Mouse (Mus musculus): ENCODE data around the gene Trim24. TPM values are rescaled to one million over a fixed set of nuclear protein-coding genes. Genes with fewer than 3 reads are reported as not detected.
"Not testable (repeated sequence)": the region's sequence is repeated elsewhere in the genome, so short reads cannot be mapped to it uniquely, and the experiment has no call there.

The Trim24 gene
- total RNA-seq, 1 experiment: 77.8 TPM

- H3K9ac ChIP-seq (ENCODE audit: insufficient read depth, low read depth, low read length, poor library complexity, severe bottlenecking); H3K4me3 ChIP-seq (ENCODE audit: insufficient read depth in 1 of 2, low read depth in 1 of 2, low read length in 2 of 2, poor library complexity in 1 of 2, severe bottlenecking in 1 of 2); in situ Hi-C loops (cut with MboI; ENCODE audit: low sequenced_read_pairs in 2 of 2, unreplicated experiment in 2 of 2); DNase-seq (ENCODE audit: low read depth, low spot score); H3K36me3 ChIP-seq (ENCODE audit: control insufficient read depth, insufficient read depth, low read length, poor library complexity, severe bottlenecking); H3K4me1 ChIP-seq (ENCODE audit: control insufficient read depth in 2 of 2, insufficient read depth in 2 of 2, low read length in 2 of 2, poor library complexity in 1 of 2); H3K9me3 ChIP-seq (ENCODE audit: control insufficient read depth, insufficient read depth, low read depth, low read length): not testable (repeated sequence)
- TF ChIP-seq MAFK (IDR thresholded peaks at IDR 0.05; ENCODE audit: insufficient read depth, low read depth, low read length): peak; percentile 65; the same call in 1 of the 2 replicates
- peak overlapping the region; percentile 71 for H3K27ac ChIP-seq (ENCODE audit: insufficient read depth, low read depth, low read length, poor library complexity, severe bottlenecking)
Measured at GRCm38 (mm10) chr6:37836951-37837565, 33.6 kb upstream of the Trim24 start.

- in situ Hi-C loops (cut with MboI; ENCODE audit: low sequenced_read_pairs in 2 of 2, unreplicated experiment in 2 of 2): no loop called here
- no peaks in the 10 kb centered on the region for H3K9me3 ChIP-seq (ENCODE audit: control insufficient read depth, insufficient read depth, low read depth, low read length)
Measured at GRCm38 (mm10) chr6:37842779-37843605, 27.6 kb upstream of the Trim24 start.

GRCm38 (mm10) chr6:37843647-37844273 lies 26.9 kb upstream of the Trim24 start:
- no peak for DNase-seq (ENCODE audit: low read depth, low spot score)
- in situ Hi-C loops (cut with MboI; ENCODE audit: low sequenced_read_pairs in 2 of 2, unreplicated experiment in 2 of 2): no loop called here

More at GRCm38 (mm10) chr6:37842779-37843605, 27.6 kb upstream of the Trim24 start:
- peaks cover 5 to 9% of the 10 kb centered on the region in 2 experiments; a peak in 3 of 4 replicates for H3K4me1 ChIP-seq (ENCODE audit: control insufficient read depth in 2 of 2, insufficient read depth in 2 of 2, low read length in 2 of 2, poor library complexity in 1 of 2)
- no peak overlapping the region for H3K9ac ChIP-seq (ENCODE audit: insufficient read depth, low read depth, low read length, poor library complexity, severe bottlenecking)
- no peaks in the 10 kb centered on the region; the same call in 1 of the 2 replicates for H3K36me3 ChIP-seq (ENCODE audit: control insufficient read depth, insufficient read depth, low read length, poor library complexity, severe bottlenecking)
- H3K4me3 ChIP-seq (ENCODE audit: insufficient read depth in 1 of 2, low read depth in 1 of 2, low read length in 2 of 2, poor library complexity in 1 of 2, severe bottlenecking in 1 of 2): no peak overlapping the region
- no peak overlapping the region; the same call in 1 of the 2 replicates for H3K27ac ChIP-seq (ENCODE audit: insufficient read depth, low read depth, low read length, poor library complexity, severe bottlenecking)
- DNase-seq (ENCODE audit: low read depth, low spot score): no peak
- no peak for TF ChIP-seq CHD2 (IDR thresholded peaks at IDR 0.05; ENCODE audit: low read depth, low read length)
- TF ChIP-seq ZNF384 (IDR thresholded peaks at IDR 0.05; ENCODE audit: low read depth, low read length): no peak
- TF ChIP-seq ZC3H11A (IDR thresholded peaks at IDR 0.05; ENCODE audit: borderline replicate concordance, low read depth, low read length): no peak
- no peak for TF ChIP-seq HCFC1 (IDR thresholded peaks at IDR 0.05; ENCODE audit: borderline replicate concordance, insufficient read depth, low read length)
- TF ChIP-seq MAFK (IDR thresholded peaks at IDR 0.05; ENCODE audit: insufficient read depth, low read depth, low read length): no peak

GRCm38 (mm10) chr6:37844947-37845346 lies 25.7 kb upstream of the Trim24 start:
- H3K27ac ChIP-seq (ENCODE audit: insufficient read depth, low read depth, low read length, poor library complexity, severe bottlenecking); H3K9ac ChIP-seq (ENCODE audit: insufficient read depth, low read depth, low read length, poor library complexity, severe bottlenecking); H3K4me3 ChIP-seq (ENCODE audit: insufficient read depth in 1 of 2, low read depth in 1 of 2, low read length in 2 of 2, poor library complexity in 1 of 2, severe bottlenecking in 1 of 2); H3K4me1 ChIP-seq (ENCODE audit: control insufficient read depth in 2 of 2, insufficient read depth in 2 of 2, low read length in 2 of 2, poor library complexity in 1 of 2); H3K36me3 ChIP-seq (ENCODE audit: control insufficient read depth, insufficient read depth, low read length, poor library complexity, severe bottlenecking); in situ Hi-C loops (cut with MboI; ENCODE audit: low sequenced_read_pairs in 2 of 2, unreplicated experiment in 2 of 2); DNase-seq (ENCODE audit: low read depth, low spot score); H3K9me3 ChIP-seq (ENCODE audit: control insufficient read depth, insufficient read depth, low read depth, low read length): not testable (repeated sequence)

More at GRCm38 (mm10) chr6:37843647-37844273, 26.9 kb upstream of the Trim24 start:
- 0 out of 2 replicates have a peak overlapping the region, but pooled peaks have one; percentile 4 for H3K9ac ChIP-seq (ENCODE audit: insufficient read depth, low read depth, low read length, poor library complexity, severe bottlenecking)
- peaks cover 4% of the 10 kb centered on the region for H3K9me3 ChIP-seq (ENCODE audit: control insufficient read depth, insufficient read depth, low read depth, low read length)
- no peak for TF ChIP-seq CHD2 (IDR thresholded peaks at IDR 0.05; ENCODE audit: low read depth, low read length)
- peak overlapping the region; percentile 19; the same call in 1 of the 2 replicates for H3K27ac ChIP-seq (ENCODE audit: insufficient read depth, low read depth, low read length, poor library complexity, severe bottlenecking)
- H3K4me3 ChIP-seq (ENCODE audit: insufficient read depth in 1 of 2, low read depth in 1 of 2, low read length in 2 of 2, poor library complexity in 1 of 2, severe bottlenecking in 1 of 2): no peak overlapping the region
- H3K36me3 ChIP-seq (ENCODE audit: control insufficient read depth, insufficient read depth, low read length, poor library complexity, severe bottlenecking): no peaks in the 10 kb centered on the region; the same call in 1 of the 2 replicates
- peaks cover 5 to 9% of the 10 kb centered on the region in 2 experiments; a peak in 3 of 4 replicates for H3K4me1 ChIP-seq (ENCODE audit: control insufficient read depth in 2 of 2, insufficient read depth in 2 of 2, low read length in 2 of 2, poor library complexity in 1 of 2)

- H3K4me3 ChIP-seq (ENCODE audit: insufficient read depth in 1 of 2, low read depth in 1 of 2, low read length in 2 of 2, poor library complexity in 1 of 2, severe bottlenecking in 1 of 2); in situ Hi-C loops (cut with MboI; ENCODE audit: low sequenced_read_pairs in 2 of 2, unreplicated experiment in 2 of 2); H3K27ac ChIP-seq (ENCODE audit: insufficient read depth, low read depth, low read length, poor library complexity, severe bottlenecking); H3K4me1 ChIP-seq (ENCODE audit: control insufficient read depth in 2 of 2, insufficient read depth in 2 of 2, low read length in 2 of 2, poor library complexity in 1 of 2); DNase-seq (ENCODE audit: low read depth, low spot score); H3K9ac ChIP-seq (ENCODE audit: insufficient read depth, low read depth, low read length, poor library complexity, severe bottlenecking); H3K36me3 ChIP-seq (ENCODE audit: control insufficient read depth, insufficient read depth, low read length, poor library complexity, severe bottlenecking); H3K9me3 ChIP-seq (ENCODE audit: control insufficient read depth, insufficient read depth, low read depth, low read length): not testable (repeated sequence)
Measured at GRCm38 (mm10) chr6:37847531-37847930, 23.1 kb upstream of the Trim24 start.

Measured in ES-E14 (cell line).